Mouse (Mus musculus): ENCODE data around the gene Timp4.

GRCm38 (mm10) chr6:115221215-115221641 is 30.8 kb downstream of the Timp4 start:
- TF ChIP-seq EP300 (IDR thresholded peaks at IDR 0.05; ENCODE audit: insufficient read depth, low read depth, low read length): no peak
- no peak for TF ChIP-seq CTCF (IDR thresholded peaks at IDR 0.05)

Measured in heart, adult 2 months (tissue).